Mouse (Mus musculus) lung, postnatal 0 days (tissue): Measurements from ENCODE around the gene Mgat4c.

Experiments used
- CTCF ChIP-seq: IDR thresholded peaks from 2 replicates; pipeline ENCODE4 v1.5.1; 2016; ENCODE audit warnings: antibody characterized with exemption, mild to moderate bottlenecking
- EP300 ChIP-seq: IDR thresholded peaks from 2 replicates; pipeline ENCODE4 v1.6.1; 2016; ENCODE audit warnings: antibody characterized with exemption, mild to moderate bottlenecking, control low read depth

GRCm38 (mm10) chr10:102158809-102159208 lies 477.5 kb downstream of the Mgat4c start:
- TF ChIP-seq CTCF = no peak
- no peak for TF ChIP-seq EP300
